Mouse (Mus musculus) right cerebral cortex, postnatal 25 days (tissue): ENCODE measurements around the gene Myt1.
"Not testable (repeated sequence)": the region's sequence is repeated elsewhere in the genome, so short reads cannot be mapped to it uniquely, and the experiment has no call there.

Experiments
- DNase-seq: peaks from one replicate; pipeline ENCODE4 v3.0.0; 2022

Gene Myt1

GRCm38 (mm10) chr2:181787852-181788251 lies 24.7 kb downstream of the Myt1 start:
- no peak for DNase-seq

DNA sequence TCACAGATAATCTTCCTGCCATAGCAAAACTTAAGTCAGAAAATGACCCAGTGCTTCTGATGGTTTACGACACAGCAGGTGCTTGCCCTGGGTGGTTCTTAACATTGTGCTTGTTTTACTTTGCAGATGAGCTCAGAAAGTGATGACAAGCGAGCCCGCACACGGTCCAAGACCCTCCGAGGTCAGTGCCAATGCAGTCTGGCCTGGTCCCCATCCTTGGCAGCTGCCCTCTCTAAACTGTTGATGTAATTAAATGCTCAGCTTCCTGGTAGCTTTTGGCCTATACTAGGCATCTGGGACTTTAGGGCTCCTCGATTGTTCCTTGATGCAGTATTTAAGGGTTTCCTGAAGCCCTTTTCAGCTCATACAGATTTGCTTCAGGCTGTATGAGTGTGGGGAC lies 26.3 kb downstream of the Myt1 start:
- DNase-seq: no peak

DNA sequence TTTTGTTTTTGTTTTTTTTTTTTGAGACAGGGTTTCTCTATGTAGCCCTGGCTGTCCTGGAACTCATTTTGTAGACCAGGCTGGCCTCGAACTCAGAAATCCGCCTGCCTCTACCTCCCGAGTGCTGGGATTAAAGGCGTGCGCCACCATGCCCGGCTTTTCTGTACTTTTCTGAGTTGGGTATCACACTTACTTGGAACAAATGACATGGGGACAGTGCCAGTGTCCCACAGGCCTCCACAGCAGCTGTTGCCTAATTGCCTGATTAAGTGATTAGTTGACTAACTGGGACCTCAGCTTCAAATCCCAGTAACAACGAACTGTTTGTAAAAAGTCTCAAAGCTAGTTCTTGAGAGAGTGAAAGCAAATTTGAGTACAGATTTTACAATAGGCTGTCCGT lies 30.1 kb downstream of the Myt1 start:
- not testable (repeated sequence) for DNase-seq

DNA sequence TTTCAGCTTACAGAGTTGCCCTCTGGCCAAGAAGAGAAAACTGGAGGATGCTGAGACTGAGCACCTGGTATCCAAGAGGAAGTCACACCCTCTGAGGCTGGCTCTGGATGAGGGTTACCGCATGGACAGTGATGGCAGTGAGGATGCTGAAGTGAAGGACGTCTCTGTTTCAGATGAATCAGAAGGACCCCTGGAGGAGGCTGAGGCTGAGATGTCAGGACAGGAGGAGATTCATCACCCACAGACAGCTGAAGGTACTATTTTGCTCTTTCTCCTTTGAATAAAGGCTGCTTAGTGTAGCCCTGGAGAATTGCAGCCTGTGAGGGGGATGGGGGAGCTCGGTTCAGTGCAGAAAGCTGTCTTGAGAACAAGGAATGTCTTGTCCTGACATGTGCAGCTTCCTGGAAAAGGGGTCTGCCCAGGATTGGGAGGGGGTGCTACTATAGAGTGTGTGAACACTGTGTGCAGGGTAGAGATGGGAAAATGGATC lies 32.6 kb downstream of the Myt1 start:
- peak; percentile 14 for DNase-seq

DNA sequence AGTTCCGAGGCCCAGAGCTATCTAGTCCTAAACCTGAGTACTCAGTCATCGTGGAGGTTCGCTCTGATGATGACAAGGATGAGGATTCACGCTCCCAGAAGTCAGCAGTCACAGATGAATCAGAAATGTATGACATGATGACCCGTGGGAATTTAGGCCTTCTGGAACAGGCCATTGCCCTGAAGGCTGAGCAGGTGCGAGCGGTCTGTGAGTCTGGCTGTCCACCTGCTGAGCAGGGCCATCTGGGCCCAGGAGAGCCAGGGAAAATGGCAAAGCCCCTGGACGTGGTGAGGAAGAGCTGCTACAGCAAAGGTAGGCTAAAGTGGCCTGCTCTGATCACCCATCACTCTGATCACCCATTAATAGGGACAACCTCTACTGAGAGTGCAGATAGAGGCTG lies 34.5 kb downstream of the Myt1 start:
- DNase-seq: no peak

DNA sequence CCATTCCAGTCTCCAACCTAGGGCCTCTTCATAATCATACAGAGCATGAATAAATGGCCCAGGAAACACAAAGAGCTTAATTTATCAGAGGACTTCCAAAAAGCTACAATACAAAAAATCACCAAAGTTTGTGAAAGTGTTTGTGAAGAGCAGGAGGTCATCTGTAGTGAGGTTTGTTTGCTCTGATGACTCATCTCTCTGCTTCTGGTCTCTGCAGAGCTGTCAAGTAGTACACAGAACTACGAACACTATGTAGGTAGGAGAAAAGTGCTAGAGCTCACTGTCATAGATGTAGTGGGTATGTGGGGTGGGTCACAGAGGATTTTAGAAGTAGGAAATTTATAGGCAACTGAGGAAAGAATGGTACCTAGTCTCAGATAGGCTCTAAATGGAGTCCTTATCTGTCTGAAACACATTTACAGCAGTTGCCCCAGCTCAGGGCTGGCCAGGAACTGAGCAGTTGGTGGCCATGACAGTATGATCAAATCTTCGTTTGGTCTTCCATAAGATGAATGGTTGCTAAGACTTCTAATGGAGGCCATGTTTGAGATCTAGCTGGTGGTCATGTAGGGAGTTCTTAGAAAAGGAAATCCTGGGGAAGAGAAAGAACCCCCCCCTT lies 66.0 kb downstream of the Myt1 start:
- DNase-seq: no peak

DNA sequence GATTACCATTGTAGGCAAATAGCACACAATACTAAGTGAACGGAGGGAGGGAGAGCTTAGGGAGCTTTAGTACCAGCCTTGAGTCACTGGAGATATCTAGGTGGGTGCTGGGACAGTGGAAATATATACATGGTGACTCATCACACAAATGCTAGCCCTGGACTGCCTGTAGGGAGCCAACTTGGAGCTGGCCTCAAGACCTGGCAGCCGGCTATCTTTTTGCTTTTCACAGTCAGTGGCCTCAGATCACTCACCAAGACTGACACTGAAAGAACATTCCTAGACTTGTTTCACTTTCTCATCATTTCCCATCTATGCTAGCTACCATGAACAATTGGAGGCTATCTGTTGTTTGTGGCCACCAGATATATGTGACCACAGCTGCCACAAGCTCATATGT lies 69.6 kb downstream of the Myt1 start:
- DNase-seq: no peak

DNA sequence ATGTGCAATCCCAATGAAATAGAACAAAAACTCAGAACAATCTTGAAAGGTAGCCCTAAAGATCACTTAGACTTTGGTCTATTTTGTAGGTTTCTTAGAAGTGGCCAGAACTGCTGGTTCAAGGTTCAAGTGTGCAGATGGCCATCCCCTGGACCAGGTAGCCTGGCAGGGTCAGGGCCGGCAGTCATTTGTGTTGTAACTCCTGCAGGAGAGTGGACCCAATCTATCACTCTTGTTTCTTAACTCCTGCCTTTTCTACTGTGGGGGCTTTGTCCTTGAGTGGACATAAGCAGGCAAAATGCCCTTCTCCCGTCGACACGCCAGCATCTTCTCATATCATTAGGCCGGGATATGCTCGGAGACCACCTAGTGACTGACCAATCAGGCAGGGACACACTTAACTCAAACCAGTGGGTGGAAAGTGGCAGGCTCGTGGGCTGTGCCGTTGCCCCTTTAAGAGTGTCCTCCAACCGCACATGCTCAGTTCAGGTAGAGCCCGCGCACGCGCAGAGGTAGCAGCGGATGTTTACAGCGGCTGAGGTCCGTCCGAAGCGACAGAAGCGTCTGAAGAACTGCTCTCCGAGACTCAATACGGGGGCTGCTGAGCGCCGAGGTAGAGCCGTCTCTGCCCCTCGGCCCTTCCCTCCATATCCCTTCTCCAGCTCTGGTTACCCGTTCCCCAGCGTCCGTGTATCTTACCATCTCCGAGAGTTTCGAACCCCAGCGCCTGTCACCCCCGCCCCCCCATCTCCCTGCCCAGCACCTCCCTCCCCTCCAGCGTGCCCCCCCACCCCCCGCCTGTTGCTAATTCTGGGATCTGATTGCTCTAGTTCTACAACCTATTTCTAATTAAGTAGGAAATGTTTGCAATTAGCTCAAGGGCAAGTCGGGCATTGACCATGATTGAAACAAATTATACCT lies 74.5 kb downstream of the Myt1 start, which contains the start of gene Pcmtd2:
Gene Pcmtd2 (plus strand): TSS at position 483 of the 921 bp plus-strand sequence.
- DNase-seq: peak; percentile 91

DNA sequence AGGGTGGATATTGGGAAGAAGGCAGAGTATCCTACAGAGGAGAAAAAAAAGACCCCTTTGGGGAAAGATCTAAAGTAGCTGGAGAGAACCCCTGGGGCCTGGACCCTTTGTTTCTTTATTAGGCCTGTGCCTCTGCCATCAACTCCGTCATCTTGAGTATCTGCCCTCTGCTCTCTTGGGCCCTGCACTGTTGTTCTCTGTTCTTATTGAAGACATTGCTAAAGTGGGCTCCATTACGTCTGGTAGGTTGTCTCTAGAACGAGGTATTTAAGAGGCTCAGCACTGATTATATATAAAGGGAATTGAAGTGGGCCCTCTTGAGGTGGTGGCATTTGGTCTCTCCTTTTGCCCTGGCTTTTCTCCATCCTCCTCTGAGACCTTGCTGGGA lies 75.2 kb downstream of the Myt1 start:
- DNase-seq: no peak

DNA sequence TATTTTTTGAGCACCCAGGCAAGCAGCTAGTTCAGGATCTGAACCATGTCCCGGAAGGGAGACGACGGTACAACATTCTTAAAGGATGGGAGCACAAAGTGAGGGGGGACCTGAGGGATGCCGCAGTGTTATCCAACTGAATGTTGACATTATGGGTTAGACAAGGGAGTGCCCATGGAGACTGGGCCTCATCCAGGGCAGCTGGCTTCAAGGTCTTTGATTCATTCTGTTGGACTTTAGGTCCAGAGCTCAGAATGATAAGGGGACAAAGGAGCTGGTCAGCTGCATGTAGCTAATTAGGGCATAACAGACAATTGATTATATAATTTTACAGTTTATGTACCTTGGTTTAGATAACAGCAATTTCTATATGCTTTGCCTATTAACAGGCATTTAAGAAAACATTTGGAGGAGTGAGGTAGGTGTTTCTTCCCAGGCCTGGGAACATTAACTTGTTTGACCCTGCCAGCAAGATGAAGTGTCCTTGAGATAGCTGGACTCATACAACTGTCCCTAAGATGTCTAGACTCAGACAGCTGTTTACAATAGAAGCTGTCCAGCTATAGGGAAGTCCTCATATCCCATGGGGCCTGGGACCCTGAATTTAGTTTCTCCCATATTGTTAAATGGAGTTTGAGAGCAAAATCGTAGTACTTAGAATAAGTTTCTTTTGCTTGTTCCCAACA lies 82.7 kb downstream of the Myt1 start:
- no peak for DNase-seq

- peak; percentile 96 for DNase-seq
Measured at GRCm38 (mm10) chr2:181863791-181864535, 100.8 kb downstream of the Myt1 start, which contains the start of gene Polr3k. TSS of gene Polr3k (plus strand) at chr2:181864337.

- DNase-seq: no peak
Measured at GRCm38 (mm10) chr2:181864536-181864860, 101.4 kb downstream of the Myt1 start.

GRCm38 (mm10) chr2:181866931-181867330 lies 103.8 kb downstream of the Myt1 start:
- peak; percentile 52 for DNase-seq

DNA sequence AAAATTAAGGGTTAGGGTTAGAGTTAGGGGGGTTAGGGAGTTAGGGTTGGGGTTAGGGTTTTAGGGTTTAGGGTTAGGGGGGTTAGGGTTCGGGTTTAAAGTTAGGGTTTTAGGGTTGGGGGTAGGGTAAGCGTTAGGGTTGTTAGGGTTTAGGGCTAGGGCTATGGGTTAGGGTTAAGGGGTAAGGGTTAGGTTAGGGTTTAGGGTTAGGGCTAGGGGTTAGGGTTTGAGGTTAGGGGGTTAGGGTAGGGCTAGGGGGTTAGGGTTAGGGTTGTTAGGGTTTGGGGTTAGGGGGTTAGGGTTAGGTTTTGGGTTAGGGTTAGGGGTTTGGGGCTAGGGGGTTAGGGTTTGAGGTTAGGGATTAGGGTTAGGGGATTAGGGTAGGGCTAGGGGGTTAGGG lies 107.9 kb downstream of the Myt1 start:
- DNase-seq: no peak
